Mouse (Mus musculus): ENCODE measurements around the gene Cpa2. TPM values are rescaled to one million over a fixed set of nuclear protein-coding genes. Genes with fewer than 3 reads are reported as not detected.

Cpa2 gene
- polyA plus RNA-seq, 1 experiment from 2014 or later = 4.0 TPM

DNA sequence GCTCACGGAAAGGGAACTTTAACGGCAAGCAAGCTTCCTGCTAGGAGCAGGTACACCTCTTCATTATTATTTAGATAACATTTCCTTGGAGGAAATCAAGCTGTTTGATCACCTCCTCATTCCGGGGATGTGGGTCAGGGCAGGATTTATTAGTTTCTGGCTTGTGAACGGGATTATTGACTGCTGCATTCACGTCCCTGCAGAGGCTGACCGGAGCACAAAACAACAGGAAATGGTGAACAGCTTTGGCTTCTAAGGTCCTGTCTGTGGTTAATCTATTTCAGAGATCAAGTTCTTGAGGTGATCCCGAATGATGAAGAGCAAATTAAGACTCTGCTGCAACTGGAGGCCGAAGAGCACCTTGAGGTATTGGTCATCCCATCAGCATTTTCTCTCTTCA is 2.5 kb downstream of the Cpa2 start:
- WGBS = 24% methylated on average over 8 of the region's 8 CpGs
- no peaks in the 10 kb centered on the region for H3K9me3 ChIP-seq (ENCODE audit: control insufficient read depth, low read length)
- peaks cover 14% of the 10 kb centered on the region for H3K4me1 ChIP-seq (replicated peaks; ENCODE audit: control insufficient read depth, insufficient read depth, low read length)
- H3K27me3 ChIP-seq (ENCODE audit: control insufficient read depth, insufficient read depth, low read length) = no peaks in the 10 kb centered on the region
- H3K27ac ChIP-seq (ENCODE audit: low read depth, low read length) = no peak overlapping the region; the same call in 1 of the 2 replicates
- no peak overlapping the region for H3K4me2 ChIP-seq (ENCODE audit: low read depth, low read length, severe bottlenecking)
- H3K36me3 ChIP-seq (ENCODE audit: control insufficient read depth, insufficient read depth, low read length) = no peaks in the 10 kb centered on the region
- H3K9ac ChIP-seq (ENCODE audit: low read length) = no peak overlapping the region
- H3K4me3 ChIP-seq (ENCODE audit: low read depth, low read length) = no peak overlapping the region
- ATAC-seq (replicated peaks; ENCODE audit: low FRiP score) (no peak), DNase-seq (ENCODE audit: low spot score) (no peak)

DNA sequence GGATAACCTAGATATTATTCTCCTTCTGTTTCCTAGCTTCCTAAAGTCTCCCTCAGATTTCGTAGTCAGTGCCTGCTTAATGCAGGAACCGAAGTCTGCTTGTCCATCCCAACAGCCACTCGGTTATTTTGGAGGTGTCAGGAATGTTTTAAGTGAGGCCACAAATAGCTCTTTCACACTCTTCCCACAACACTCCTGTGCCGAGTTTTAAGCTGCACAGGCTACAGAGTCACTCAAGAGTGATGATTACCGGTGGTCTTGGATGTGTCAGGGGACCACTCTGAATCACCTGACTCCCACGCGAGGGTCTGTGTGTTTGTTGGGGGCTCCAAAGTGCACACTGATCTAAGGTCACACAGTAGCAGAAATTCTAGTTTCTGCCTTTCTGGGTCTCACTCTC is 4.3 kb downstream of the Cpa2 start:
- Histone ChIP-seq H3K27me3 (ENCODE audit: control insufficient read depth, insufficient read depth, low read length) (no peaks in the 10 kb centered on the region), H3K4me1 (replicated peaks; ENCODE audit: control insufficient read depth, insufficient read depth, low read length) (peaks cover 21% of the 10 kb centered on the region), H3K4me3 (ENCODE audit: low read depth, low read length) (no peak overlapping the region), H3K36me3 (ENCODE audit: control insufficient read depth, insufficient read depth, low read length) (no peaks in the 10 kb centered on the region), H3K9me3 (ENCODE audit: control insufficient read depth, low read length) (no peaks in the 10 kb centered on the region; the same call in 1 of the 2 replicates), H3K27ac (ENCODE audit: low read depth, low read length) (no peak overlapping the region), H3K4me2 (ENCODE audit: low read depth, low read length, severe bottlenecking) (no peak overlapping the region), H3K9ac (ENCODE audit: low read length) (no peak overlapping the region)
- 82% methylated on average over 7 of the region's 7 CpGs for WGBS
- peak; percentile 30 for DNase-seq (ENCODE audit: low spot score)
- ATAC-seq (replicated peaks; ENCODE audit: low FRiP score) = no peak

DNA sequence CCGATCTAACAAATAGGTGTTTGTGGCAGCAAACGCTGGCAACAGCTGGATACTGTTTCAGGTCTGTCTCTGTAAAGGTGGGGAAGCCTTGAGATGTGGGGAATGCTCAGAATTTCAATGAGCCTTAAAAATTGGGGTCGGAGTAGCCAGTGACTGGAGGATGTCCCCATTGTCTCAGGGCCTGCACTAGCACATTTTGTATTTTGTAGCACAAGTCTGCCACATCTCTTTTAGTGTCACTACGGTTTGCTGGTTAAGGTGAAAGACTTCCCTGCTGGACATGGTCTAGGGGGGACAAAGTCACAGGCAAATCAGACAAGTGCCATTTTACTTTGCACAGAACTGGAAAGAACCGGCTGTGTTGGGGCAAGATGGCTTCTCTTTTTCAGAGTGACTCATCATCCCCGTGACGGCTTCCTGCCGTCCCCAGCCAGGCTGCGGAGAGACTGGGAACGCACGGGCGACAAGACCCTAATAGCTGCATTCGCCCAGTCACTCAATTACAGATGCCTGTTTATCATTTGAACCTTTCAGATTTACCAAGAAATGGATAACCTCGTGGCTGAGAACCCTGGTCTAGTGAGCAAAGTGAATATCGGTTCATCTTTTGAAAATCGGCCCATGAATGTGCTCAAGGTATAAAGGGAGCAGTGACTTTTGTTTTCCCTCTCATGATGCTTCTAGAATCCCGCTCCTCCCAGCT is 5.3 kb downstream of the Cpa2 start:
- peak overlapping the region; percentile 88 for H3K27ac ChIP-seq (ENCODE audit: low read depth, low read length)
- H3K9me3 ChIP-seq (ENCODE audit: control insufficient read depth, low read length) = no peaks in the 10 kb centered on the region; the same call in 1 of the 2 replicates
- ATAC-seq (replicated peaks; ENCODE audit: low FRiP score) (peak; percentile 73), DNase-seq (ENCODE audit: low spot score) (peak; percentile 77)
- no peaks in the 10 kb centered on the region for H3K36me3 ChIP-seq (ENCODE audit: control insufficient read depth, insufficient read depth, low read length)
- H3K9ac ChIP-seq (ENCODE audit: low read length) = peak overlapping the region; percentile 47
- H3K4me1 ChIP-seq (replicated peaks; ENCODE audit: control insufficient read depth, insufficient read depth, low read length) = peaks cover 23% of the 10 kb centered on the region
- 9% methylated on average over 17 of the region's 17 CpGs for WGBS
- H3K4me3 ChIP-seq (ENCODE audit: low read depth, low read length) = no peak overlapping the region
- peak overlapping the region; percentile 49 for H3K4me2 ChIP-seq (ENCODE audit: low read depth, low read length, severe bottlenecking)
- no peaks in the 10 kb centered on the region for H3K27me3 ChIP-seq (ENCODE audit: control insufficient read depth, insufficient read depth, low read length)

DNA sequence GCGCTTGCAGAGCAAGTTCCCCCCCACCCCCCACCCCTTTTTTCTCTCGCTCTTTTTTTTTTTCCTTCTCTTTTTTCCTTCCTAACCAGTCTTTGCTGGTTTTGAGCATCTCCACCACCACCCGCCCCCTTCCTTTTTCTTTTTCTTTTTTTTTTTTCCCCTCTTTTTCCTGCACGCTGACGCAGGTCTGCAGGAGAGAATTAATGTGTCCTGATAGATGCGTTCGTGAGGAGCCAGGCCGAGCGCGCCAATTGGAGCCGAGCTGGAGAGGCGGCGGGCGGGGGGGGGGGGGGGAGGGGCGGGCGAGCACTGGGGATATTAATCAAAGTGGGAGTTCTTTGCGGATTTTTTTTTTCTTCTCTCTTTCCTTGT is 5.9 kb downstream of the Cpa2 start:
- H3K27ac ChIP-seq (ENCODE audit: low read depth, low read length) = peak overlapping the region; percentile 88
- H3K4me1 ChIP-seq (replicated peaks; ENCODE audit: control insufficient read depth, insufficient read depth, low read length) = peaks cover 27% of the 10 kb centered on the region
- no peaks in the 10 kb centered on the region for H3K27me3 ChIP-seq (ENCODE audit: control insufficient read depth, insufficient read depth, low read length)
- DNase-seq (ENCODE audit: low spot score) (peak; percentile 85), ATAC-seq (replicated peaks; ENCODE audit: low FRiP score) (0 out of 2 replicates have a peak, but pooled peaks have one; percentile 45)
- peak overlapping the region; percentile 47 for H3K9ac ChIP-seq (ENCODE audit: low read length)
- no peaks in the 10 kb centered on the region for H3K36me3 ChIP-seq (ENCODE audit: control insufficient read depth, insufficient read depth, low read length)
- no peak overlapping the region for H3K4me3 ChIP-seq (ENCODE audit: low read depth, low read length)
- H3K4me2 ChIP-seq (ENCODE audit: low read depth, low read length, severe bottlenecking) = peak overlapping the region; percentile 49
- WGBS = 0% methylated on average over 15 of the region's 17 CpGs
- no peaks in the 10 kb centered on the region; the same call in 1 of the 2 replicates for H3K9me3 ChIP-seq (ENCODE audit: control insufficient read depth, low read length)

DNA sequence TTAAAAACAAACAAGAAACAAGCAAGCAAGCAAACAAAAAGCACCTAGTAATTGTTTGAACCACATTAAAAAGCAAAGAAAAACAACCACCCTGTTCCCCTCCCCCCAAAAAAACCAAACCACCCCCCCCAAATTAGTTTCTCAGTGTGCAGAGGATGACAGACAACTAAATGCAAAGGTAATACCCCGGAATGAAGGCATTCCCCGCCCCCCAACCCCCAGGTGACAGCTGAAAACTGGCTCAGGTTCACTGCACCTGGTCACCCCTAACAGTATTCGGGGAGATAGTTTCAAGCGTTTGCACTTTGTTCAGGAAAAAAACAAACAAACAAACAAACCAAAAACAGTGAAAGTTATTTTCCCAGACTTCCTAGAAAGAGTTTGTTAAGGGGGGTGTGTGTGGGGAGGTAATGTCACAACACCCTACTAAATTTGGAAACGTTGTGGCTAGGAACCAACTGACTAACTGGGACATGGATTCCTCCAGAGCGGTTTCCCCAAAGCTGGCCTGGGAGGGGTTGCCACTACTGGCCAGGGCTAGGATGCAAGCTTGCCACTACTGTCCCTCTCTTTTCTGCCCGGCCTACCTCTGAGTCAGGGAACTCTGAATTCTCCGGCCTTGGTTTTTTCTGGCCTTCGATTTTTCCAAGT is 6.4 kb downstream of the Cpa2 start:
- H3K36me3 ChIP-seq (ENCODE audit: control insufficient read depth, insufficient read depth, low read length) = no peaks in the 10 kb centered on the region
- H3K4me1 ChIP-seq (replicated peaks; ENCODE audit: control insufficient read depth, insufficient read depth, low read length) = peaks cover 27% of the 10 kb centered on the region
- 15% methylated on average over 9 of the region's 9 CpGs for WGBS
- H3K9me3 ChIP-seq (ENCODE audit: control insufficient read depth, low read length) = no peaks in the 10 kb centered on the region; the same call in 1 of the 2 replicates
- H3K4me2 ChIP-seq (ENCODE audit: low read depth, low read length, severe bottlenecking) = peak overlapping the region; percentile 49; the same call in 1 of the 2 replicates
- H3K27ac ChIP-seq (ENCODE audit: low read depth, low read length) = peak overlapping the region; percentile 60
- ATAC-seq (replicated peaks; ENCODE audit: low FRiP score) (no peak), DNase-seq (ENCODE audit: low spot score) (peak; percentile 53)
- H3K9ac ChIP-seq (ENCODE audit: low read length) = peak overlapping the region; percentile 17; the same call in 1 of the 2 replicates
- H3K4me3 ChIP-seq (ENCODE audit: low read depth, low read length) = no peak overlapping the region
- no peaks in the 10 kb centered on the region for H3K27me3 ChIP-seq (ENCODE audit: control insufficient read depth, insufficient read depth, low read length)

DNA sequence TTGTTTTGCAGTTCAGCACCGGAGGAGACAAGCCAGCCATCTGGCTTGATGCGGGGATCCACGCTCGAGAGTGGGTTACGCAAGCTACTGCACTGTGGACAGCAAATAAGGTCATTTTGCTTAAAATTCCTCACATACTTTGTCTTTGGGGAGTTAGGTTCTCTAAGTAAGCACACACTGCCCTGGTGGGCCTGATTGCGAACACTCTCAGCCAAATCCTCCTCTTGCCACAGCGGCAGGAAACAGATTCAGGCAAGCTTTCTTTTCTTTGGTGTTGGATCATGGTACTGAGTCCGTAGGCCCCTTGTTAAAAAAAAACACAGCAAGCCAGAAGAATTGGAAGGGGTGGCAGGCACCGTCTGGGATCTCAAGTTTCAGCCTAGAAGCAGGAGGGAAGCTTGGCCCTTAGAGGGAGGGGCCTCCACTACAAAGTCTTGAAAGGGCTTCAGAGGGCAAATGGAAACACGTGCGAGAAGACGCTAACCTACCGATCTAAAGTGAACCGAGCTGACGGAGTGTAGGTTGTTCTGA is 7.9 kb downstream of the Cpa2 start:
- Histone ChIP-seq H3K27ac (ENCODE audit: low read depth, low read length) (peak overlapping the region; percentile 92), H3K4me3 (ENCODE audit: low read depth, low read length) (no peak overlapping the region), H3K9me3 (ENCODE audit: control insufficient read depth, low read length) (no peaks in the 10 kb centered on the region; the same call in 1 of the 2 replicates), H3K9ac (ENCODE audit: low read length) (peak overlapping the region; percentile 30), H3K27me3 (ENCODE audit: control insufficient read depth, insufficient read depth, low read length) (no peaks in the 10 kb centered on the region), H3K4me2 (ENCODE audit: low read depth, low read length, severe bottlenecking) (peak overlapping the region; percentile 33; the same call in 1 of the 2 replicates), H3K4me1 (replicated peaks; ENCODE audit: control insufficient read depth, insufficient read depth, low read length) (peaks cover 24% of the 10 kb centered on the region), H3K36me3 (ENCODE audit: control insufficient read depth, insufficient read depth, low read length) (no peaks in the 10 kb centered on the region)
- DNase-seq (ENCODE audit: low spot score) (peak; percentile 79), ATAC-seq (replicated peaks; ENCODE audit: low FRiP score) (peak; percentile 25; the same call in 1 of the 2 replicates)
- 5% methylated on average over 15 of the region's 15 CpGs for WGBS

DNA sequence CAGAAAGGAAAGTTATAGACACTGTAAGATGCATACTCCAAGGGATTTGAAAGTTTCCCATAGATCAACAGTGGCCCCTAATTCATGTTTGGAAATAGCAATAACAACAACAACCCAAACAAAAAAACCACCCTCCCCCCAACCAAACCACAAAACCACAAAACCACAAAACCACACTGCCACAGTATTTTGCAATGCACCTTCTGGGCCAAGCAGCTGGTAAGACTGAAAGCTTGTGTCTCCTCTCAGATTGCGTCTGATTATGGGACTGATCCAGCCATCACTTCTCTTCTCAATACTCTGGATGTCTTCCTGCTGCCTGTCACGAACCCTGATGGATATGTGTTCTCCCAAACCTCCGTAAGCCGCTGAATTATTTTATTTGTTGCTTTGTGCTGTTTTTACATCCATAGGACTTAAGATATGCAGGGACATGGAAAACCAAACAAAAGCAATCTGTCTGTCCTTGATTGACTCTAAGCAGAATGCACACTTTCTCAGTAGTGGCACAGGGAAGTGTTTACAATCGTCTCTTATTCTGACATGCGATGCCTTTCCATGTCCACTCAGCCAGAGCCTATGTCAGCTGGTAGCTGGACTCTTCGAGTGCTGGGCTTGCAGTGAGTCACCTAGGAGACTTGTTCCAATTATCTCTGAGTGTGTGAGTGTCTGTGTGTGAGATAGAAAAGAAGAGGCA is 9.3 kb downstream of the Cpa2 start:
- Histone ChIP-seq H3K27ac (ENCODE audit: low read depth, low read length) (peak overlapping the region; percentile 63), H3K27me3 (ENCODE audit: control insufficient read depth, insufficient read depth, low read length) (no peaks in the 10 kb centered on the region), H3K4me2 (ENCODE audit: low read depth, low read length, severe bottlenecking) (no peak overlapping the region), H3K36me3 (ENCODE audit: control insufficient read depth, insufficient read depth, low read length) (no peaks in the 10 kb centered on the region), H3K4me1 (replicated peaks; ENCODE audit: control insufficient read depth, insufficient read depth, low read length) (peaks cover 21% of the 10 kb centered on the region), H3K9ac (ENCODE audit: low read length) (no peak overlapping the region), H3K4me3 (ENCODE audit: low read depth, low read length) (no peak overlapping the region), H3K9me3 (ENCODE audit: control insufficient read depth, low read length) (no peaks in the 10 kb centered on the region; the same call in 1 of the 2 replicates)
- DNase-seq (ENCODE audit: low spot score) (peak; percentile 44), ATAC-seq (replicated peaks; ENCODE audit: low FRiP score) (no peak)
- WGBS = 72% methylated on average over 7 of the region's 7 CpGs

DNA sequence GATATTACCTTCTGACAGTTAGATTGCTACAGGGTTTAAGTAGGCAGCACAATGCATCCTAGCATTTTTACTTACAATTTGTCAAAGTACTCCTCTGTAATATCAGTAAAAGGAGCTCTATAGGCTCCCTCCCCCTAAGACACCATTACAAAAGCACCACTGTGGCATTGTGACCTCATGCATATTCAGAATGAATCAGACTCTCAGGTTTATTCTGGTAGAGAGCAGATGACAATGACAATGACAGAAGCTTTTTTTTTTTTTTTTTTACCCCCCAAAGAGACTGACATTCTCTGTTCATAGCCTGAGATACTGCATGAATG is 9.8 kb downstream of the Cpa2 start:
- no peak for DNase-seq (ENCODE audit: low spot score)
- no peaks in the 10 kb centered on the region; the same call in 1 of the 2 replicates for H3K9me3 ChIP-seq (ENCODE audit: control insufficient read depth, low read length)
- peaks cover 21% of the 10 kb centered on the region for H3K4me1 ChIP-seq (replicated peaks; ENCODE audit: control insufficient read depth, insufficient read depth, low read length)
- H3K4me3 ChIP-seq (ENCODE audit: low read depth, low read length) = no peak overlapping the region
- H3K27me3 ChIP-seq (ENCODE audit: control insufficient read depth, insufficient read depth, low read length) = no peaks in the 10 kb centered on the region
- H3K9ac ChIP-seq (ENCODE audit: low read length) = no peak overlapping the region
- no peak overlapping the region for H3K4me2 ChIP-seq (ENCODE audit: low read depth, low read length, severe bottlenecking)
- 0 out of 2 replicates have a peak, but pooled peaks have one; percentile 23 for ATAC-seq (replicated peaks; ENCODE audit: low FRiP score)
- no peaks in the 10 kb centered on the region for H3K36me3 ChIP-seq (ENCODE audit: control insufficient read depth, insufficient read depth, low read length)
- H3K27ac ChIP-seq (ENCODE audit: low read depth, low read length) = peak overlapping the region; percentile 63
